Mouse (Mus musculus) bone marrow, adult 2 months (tissue): ENCODE results near the gene Ctbp2.

Source experiments
- CTCF ChIP-seq: fragments of 200-500 bp; IDR thresholded peaks from 2 replicates; pipeline ENCODE4 v1.5.1; 2011; ENCODE audit warnings: low read length, control low read depth; ENCODE audit not compliant: control insufficient read depth, insufficient read depth
- POLR2A ChIP-seq: fragments of 200-500 bp; IDR thresholded peaks from 2 replicates; pipeline ENCODE4 v1.6.1; 2011; ENCODE audit warnings: low read depth, mild to moderate bottlenecking, control low read depth, low read length, borderline replicate concordance; ENCODE audit not compliant: control insufficient read depth

DNA sequence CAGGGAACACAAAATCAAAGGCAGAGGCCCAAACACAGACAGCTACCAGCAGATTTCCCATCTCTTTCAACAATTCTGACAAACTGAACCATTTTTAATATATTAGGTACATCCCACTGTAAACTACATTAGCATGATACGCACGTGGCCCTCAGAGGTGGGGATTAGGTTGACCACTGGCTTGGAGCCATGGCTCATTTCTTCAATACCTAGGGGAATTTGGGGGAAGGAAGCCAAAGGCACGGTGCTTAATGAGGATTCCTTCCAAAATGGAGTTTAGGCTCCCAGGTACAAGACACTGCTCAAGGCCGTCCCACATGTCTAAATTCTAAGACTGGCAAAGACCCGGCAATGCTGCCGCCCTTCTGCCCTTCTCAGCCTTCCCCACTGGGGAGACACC is 121.9 kb downstream of the Ctbp2 start:
- TF ChIP-seq POLR2A (no peak), CTCF (no peak)
